Mouse (Mus musculus): Measurements from ENCODE around the gene H2-Ab1.

- TF ChIP-seq POLR2A (IDR thresholded peaks at IDR 0.05; ENCODE audit: borderline replicate concordance, control insufficient read depth, low read depth, low read length), result no peak
- no peak for TF ChIP-seq CTCF (IDR thresholded peaks at IDR 0.05; ENCODE audit: control insufficient read depth, insufficient read depth, low read length)
Measured at GRCm38 (mm10) chr17:34268262-34268661, 10.8 kb downstream of the H2-Ab1 start.

Data from bone marrow, adult 2 months (tissue).